Mouse (Mus musculus): ENCODE data around the gene Crebbp.

Gene Crebbp

DNA sequence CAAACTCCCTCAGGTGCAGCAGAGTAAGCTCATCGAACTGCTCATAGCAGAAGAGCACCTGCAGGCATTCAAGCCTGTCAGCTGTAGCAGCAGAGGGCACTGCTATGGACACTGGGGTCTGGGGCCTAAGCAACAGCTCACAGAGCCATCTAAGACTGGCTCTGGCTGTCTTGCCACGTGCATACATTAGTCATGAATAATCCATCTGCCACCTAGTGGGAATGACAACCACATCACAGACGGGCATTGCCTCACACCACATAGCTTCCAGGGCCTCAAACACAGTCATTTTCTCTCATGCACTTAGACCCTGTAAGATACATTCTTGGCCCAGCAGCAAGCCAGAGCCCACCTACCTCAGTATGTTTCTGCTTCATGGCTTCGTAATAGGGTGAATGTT is 168.3 kb downstream of the Crebbp start:
- no peak for DNase-seq (ENCODE audit: low spot score in 2 of 2)

DNA sequence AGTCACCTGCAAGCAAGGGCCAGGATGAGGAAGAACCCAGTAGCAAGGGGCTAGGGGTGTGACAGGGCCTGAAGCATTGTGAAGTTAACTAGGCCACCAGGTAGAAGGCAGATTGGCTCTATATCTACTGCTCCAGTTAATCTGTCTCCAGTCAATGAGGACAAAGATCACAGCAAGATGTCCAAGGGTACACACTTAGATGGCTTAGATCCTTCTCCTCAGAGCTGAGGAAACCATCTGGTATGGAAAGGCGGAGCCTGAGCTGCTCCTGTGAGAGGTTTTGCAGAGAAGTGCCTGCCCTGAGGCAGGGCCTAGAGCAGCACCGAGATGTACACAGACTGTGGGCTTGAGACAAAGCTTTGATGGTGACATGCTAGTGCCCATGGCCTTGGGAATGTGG is 169.7 kb downstream of the Crebbp start:
- no peak for DNase-seq (ENCODE audit: low spot score in 2 of 2)

DNA sequence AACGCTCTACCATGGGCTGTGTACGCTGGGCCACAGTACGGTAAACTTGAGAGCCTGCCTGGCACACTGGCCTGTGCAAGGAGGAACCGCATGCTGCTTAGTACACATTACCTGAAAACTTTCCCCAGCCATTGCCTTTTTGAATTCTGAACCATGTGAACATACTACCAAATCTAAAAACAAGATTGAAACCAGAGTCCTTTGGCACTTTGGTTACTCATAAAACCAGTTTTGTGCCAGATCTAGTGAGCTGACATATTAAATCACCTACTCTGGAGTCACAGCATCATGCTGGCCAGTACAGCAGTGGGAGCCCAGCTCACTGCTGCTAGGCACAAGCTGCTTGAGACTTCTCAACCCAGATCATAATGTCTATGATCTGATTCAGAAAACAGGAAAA is 172.2 kb downstream of the Crebbp start:
- no peak for DNase-seq (ENCODE audit: low spot score in 2 of 2)

DNA sequence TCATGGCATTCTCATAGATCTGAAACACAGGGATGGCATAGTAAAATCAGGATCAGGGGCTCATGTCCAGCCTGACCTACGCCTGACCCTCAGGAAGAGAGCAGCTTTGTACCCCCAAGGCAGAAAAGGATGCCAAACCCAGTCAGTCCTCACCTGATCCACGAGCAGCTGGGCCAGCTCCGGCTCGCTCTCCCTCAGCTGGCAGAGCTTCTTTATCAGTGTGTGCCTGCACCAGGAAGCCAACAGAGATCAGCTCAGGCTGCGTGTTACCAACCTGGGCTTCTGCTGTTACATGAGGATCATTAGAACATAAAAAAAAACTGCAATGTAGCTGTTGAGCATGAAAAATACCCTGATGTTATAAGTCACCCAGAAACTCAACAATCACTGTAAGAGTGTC is 173.6 kb downstream of the Crebbp start:
- no peak for DNase-seq (ENCODE audit: low spot score in 2 of 2)

DNA sequence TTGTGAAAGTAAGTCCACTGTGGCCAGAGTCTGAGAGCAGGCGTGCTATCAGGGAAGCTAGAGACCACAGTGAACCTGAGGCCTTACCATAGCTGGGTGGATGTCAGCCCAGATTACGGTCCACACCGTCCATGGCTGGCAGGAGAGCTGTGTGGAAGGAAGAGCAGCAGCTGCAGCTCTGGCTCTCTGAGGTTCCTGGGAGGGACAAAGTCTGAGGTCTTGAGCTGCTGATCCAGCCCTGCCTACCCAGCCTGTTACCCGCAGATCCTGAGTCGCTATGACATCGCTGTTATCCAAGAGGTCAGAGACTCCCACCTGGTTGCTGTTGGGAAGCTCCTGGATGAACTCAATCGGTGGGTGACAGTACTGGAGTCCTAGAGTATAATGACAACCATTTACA is 176.1 kb downstream of the Crebbp start:
- DNase-seq (ENCODE audit: low spot score in 2 of 2): no peak

DNA sequence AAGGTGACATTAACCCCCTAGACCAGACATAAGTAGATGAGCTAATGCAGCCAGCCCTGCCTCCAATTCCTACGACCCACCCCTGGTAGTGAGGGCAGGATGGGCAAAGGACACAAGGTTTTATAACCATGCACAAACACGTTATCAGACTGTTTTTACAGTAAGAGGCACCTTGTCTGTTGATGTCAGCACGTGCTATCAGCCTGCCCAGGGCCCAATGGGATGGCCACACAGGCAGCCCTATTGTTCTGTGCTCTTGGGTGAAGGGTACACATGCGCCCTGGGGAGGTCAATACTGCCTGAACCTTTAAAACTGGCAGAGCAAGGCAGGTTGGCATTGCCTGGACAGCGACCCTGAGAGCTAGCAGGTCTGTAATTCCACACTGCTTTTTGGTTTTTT is 177.0 kb downstream of the Crebbp start, which contains the start of gene Dnase1:
Dnase1 (plus strand) TSS at position 136 of the 400 bp plus-strand sequence.
- DNase-seq (ENCODE audit: low spot score in 2 of 2): no peak

DNA sequence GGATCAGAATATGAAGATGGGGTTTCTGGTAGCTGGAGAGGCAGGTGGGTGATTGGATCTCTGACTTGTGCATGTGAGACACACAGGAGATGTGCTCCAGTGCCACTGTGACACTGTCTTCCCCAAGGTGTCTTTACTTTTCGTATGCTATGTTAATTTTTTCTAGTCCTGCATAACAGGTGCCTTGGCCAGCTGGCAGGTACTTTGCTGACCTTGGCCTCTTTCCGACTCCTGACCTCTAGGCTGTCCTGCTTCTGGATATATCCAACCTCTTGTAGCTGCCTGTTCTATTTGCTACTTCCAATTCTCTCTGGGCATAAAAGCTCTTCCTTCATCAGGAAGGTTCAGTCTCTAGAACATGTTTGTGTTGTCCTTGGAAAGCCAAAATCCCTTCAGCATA is 178.2 kb downstream of the Crebbp start:
- DNase-seq (ENCODE audit: low spot score in 2 of 2): no peak

DNA sequence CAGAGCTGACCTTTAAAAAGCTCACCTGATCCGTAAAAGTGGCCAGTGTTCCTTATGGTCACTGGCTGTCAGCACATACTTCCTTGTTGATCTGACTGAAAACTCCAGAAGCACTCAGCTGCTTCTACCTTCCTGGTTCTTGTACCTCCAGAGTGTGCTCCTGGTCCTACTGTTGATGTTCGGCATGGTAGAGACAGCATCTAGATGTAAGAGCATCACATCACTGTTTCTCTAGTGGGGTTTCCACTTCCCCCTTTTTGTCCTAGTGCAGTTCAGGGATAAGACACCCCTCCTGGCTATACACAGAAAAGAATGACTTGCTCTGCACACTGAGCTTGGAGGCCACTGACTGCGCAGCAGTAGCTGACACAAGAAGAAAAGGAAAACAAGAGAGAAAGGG is 179.3 kb downstream of the Crebbp start:
- no peak for DNase-seq (ENCODE audit: low spot score in 2 of 2)

DNA sequence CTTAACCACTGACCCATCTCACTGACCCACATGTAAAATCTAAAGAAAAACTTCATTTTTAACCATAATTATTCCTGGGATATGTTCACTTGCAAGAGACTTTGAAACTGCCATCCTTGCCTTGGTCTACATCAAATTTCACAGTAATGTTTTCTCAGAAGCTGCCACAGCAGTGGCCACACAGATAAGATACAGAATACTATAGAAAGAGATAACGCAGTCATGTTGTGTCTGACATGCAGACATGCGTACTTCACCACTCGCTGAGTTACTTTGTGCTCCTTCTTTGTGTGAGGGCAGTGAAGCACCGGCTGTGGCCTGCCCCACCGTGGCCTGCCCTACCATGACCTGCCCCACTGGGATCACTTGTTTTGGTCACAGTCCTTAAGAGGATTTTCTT is 179.8 kb downstream of the Crebbp start:
- DNase-seq (ENCODE audit: low spot score in 2 of 2): no peak

DNA sequence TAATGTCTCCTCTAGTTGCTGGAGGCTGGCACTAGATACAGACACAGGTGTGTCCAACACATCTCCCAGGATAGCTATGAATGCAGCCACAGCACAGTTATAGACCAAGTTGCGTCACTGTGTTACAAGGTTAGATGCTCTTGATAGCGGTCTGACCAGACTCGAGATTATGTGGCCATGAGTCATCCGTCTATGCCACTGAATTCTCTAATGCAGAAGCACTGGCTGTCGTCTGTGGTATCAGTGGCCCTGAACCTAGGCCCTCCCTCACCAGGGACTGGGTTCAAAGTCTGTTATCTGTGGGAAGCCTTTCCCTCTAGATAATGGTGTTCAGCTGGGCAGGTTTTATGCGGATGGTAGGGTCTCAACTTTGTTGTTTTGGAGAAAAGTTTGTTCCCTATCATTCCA is 181.5 kb downstream of the Crebbp start:
- DNase-seq (ENCODE audit: low spot score in 2 of 2): no peak

DNA sequence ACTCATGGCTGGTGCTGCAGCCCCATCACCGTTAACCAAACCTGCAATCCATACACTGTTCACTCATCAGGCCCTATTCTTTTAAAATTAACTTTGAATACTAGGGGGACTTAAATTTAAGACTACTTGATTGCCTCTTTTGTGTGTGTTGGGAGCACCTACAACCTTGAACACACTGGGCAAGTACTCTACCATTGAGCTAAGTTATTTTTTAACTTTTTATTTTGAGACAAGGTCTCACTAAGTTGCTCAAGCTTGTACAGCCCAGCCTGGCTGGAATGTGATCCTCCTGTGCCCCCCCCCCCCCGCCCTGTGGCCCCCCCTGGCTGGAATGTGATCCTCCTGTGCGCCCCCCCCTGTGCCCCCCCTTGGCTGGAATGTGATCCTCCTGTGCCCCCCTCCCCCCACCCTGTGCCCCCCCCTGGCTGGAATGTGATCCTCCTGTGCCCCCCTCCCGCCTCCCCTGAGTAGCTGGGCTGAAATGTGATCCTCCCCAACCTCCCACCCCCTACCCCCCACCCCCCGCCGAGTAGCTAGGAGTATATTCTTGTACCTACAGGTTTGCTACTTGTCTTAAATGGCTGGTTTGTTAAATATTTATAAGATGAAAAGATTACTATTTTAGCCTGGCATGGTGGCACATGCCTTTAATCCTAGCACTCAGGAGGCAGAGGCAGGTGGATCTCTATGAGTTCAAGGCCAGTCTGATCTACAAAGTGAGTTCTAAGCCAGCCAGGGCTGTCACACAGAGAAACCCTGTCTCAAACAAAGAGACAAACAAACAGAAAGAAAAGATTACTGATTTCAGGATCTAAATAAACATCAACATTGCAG is 182.1 kb downstream of the Crebbp start:
- DNase-seq (ENCODE audit: low spot score in 2 of 2): no peak
